Mouse (Mus musculus): ENCODE results near the gene Fan1. TPM values are rescaled to one million over a fixed set of nuclear protein-coding genes. Genes with fewer than 3 reads are reported as not detected.

The Fan1 gene
- polyA plus RNA-seq, 1 experiment from 2014 or later = 9.4 TPM

DNA sequence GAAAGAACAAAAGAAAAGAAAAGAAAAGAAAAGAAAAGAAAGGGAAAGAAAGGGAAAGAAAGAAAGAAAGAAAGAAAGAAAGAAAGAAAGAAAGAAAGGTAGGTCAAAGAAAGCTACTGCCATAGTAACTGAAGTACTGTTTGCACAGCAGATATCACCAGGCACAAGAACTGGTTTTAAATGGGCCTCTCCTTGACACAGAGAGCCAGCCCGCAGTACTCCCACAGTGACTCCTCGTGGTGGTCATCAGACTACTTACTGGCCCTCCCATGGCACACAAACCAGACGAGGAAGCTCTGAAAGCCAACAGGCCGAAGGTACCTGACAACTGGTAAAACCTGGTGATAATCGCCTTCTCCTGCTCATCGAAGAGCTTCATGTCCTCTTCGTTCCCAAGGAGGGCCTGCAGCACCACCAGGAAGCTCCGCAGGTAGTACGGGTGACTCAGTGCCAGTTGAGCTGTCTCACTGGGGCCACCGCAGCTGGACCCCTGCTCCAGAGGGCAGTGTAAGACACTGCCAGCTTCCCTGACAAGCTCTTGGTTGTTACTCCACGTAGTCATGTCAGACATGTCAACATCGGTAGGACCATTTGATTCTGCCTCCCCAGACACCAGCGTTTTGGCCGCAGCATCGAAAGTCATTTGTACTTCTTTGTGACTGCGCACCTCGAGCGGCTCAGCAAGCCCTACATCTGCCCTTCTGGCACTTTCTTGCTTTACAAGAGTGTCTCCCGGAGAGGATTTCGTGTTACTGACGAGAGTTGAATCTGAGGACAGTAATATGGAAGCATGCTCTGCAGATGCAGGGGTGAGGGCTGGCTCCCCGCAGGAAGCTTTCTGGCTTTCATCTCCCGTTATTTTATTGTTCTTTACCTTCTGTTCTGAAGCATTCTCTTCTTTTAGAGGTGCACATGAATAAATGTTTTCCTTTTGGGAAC, 1.7 kb downstream of the Fan1 start:
- H3K27me3 ChIP-seq (ENCODE audit: control insufficient read depth, insufficient read depth, low read length) = no peaks in the 10 kb centered on the region
- H3K9ac ChIP-seq (replicated peaks; ENCODE audit: low read depth, low read length) = no peak overlapping the region
- H3K4me2 ChIP-seq (replicated peaks; ENCODE audit: low read depth, low read length) = no peak overlapping the region
- no peak overlapping the region for H3K27ac ChIP-seq (ENCODE audit: low read length)
- H3K9me3 ChIP-seq (ENCODE audit: control insufficient read depth, low read depth, low read length) = no peaks in the 10 kb centered on the region
- no peak overlapping the region for H3K4me3 ChIP-seq (ENCODE audit: low read depth, low read length)
- peaks cover 6% of the 10 kb centered on the region; the same call in 1 of the 2 replicates for H3K4me1 ChIP-seq (ENCODE audit: control insufficient read depth, insufficient read depth, low read length)
- H3K36me3 ChIP-seq (ENCODE audit: control insufficient read depth, insufficient read depth, low read length) = peaks cover 10% of the 10 kb centered on the region
- WGBS = 90% methylated on average over 23 of the region's 23 CpGs
- no peak for ATAC-seq (ENCODE audit: insufficient number of reproducible peaks, insufficient read depth, low FRiP score, low read depth)

DNA sequence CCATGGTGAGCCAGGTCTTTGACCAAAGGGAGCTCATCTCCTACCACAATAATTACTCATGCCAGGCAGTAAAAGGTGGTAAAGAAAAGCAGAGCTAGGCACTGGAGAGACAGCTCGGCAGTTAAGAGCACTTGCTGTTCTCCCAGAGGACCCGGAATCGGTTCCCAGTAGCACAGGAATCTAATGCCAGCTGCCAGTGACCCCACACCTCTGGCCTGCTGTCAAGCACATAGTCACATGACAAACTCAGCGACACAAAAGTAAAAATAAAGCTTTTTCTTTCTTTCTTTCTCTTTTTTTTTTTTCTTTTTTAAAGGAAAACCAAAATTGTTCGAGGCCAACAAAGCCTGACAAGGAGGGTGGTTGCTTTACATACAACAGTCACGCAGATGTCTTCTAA, 4.1 kb downstream of the Fan1 start:
- 84% methylated on average over 6 of the region's 6 CpGs for WGBS
- no peak overlapping the region for H3K9ac ChIP-seq (replicated peaks; ENCODE audit: low read depth, low read length)
- H3K27me3 ChIP-seq (ENCODE audit: control insufficient read depth, insufficient read depth, low read length) = no peaks in the 10 kb centered on the region
- no peak for ATAC-seq (ENCODE audit: insufficient number of reproducible peaks, insufficient read depth, low FRiP score, low read depth)
- no peak overlapping the region for H3K4me2 ChIP-seq (replicated peaks; ENCODE audit: low read depth, low read length)
- H3K9me3 ChIP-seq (ENCODE audit: control insufficient read depth, low read depth, low read length) = no peaks in the 10 kb centered on the region
- peaks cover 6% of the 10 kb centered on the region; the same call in 1 of the 2 replicates for H3K4me1 ChIP-seq (ENCODE audit: control insufficient read depth, insufficient read depth, low read length)
- no peak overlapping the region for H3K27ac ChIP-seq (ENCODE audit: low read length)
- H3K36me3 ChIP-seq (ENCODE audit: control insufficient read depth, insufficient read depth, low read length) = peaks cover 18% of the 10 kb centered on the region
- no peak overlapping the region for H3K4me3 ChIP-seq (ENCODE audit: low read depth, low read length)

DNA sequence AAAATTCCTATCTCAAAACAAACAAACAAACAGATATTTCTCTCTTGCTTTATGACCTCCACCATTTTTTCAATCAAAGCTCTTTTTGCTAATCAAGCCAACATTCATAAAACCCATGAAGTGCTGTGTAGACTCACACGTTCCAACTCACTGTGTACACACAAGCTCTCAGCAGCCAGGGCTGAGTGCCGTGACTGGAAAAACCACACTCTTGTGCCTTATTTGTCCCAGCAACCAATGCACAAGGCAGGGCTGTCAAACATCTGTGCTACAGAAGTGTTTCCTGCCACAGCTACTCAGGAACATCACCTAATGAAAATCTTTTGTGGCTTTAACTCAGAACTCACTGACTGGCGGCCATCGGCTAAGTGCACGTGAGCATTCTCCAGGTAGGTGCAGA, 8.0 kb downstream of the Fan1 start:
- no peak overlapping the region for H3K4me2 ChIP-seq (replicated peaks; ENCODE audit: low read depth, low read length)
- no peak for ATAC-seq (ENCODE audit: insufficient number of reproducible peaks, insufficient read depth, low FRiP score, low read depth)
- 90% methylated on average over 5 of the region's 5 CpGs for WGBS

DNA sequence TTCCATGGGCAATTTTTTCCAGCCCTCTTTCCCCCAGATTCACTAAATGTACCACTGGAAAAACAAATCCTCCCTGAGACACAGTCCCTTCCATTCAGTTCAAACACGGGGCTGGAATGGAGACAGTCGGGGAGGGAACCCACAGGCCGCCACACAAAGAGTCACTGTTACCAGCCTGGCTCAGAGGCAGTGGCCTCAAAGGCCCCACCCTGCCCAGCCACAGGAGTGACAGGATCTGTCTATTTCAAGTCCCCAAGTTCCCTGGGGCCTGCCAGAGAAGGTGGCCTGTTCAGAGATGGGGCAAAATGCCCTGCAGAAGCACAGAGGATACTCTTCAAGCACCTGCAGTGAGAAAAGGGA, 13.3 kb downstream of the Fan1 start:
- H3K36me3 ChIP-seq (ENCODE audit: control insufficient read depth, insufficient read depth, low read length) = peaks cover 41% of the 10 kb centered on the region
- H3K9ac ChIP-seq (replicated peaks; ENCODE audit: low read depth, low read length) = no peak overlapping the region
- H3K4me2 ChIP-seq (replicated peaks; ENCODE audit: low read depth, low read length) = no peak overlapping the region
- WGBS = 56% methylated on average over 3 of the region's 3 CpGs
- no peaks in the 10 kb centered on the region for H3K9me3 ChIP-seq (ENCODE audit: control insufficient read depth, low read depth, low read length)
- no peak overlapping the region for H3K27ac ChIP-seq (ENCODE audit: low read length)
- H3K4me3 ChIP-seq (ENCODE audit: low read depth, low read length) = no peak overlapping the region
- H3K4me1 ChIP-seq (ENCODE audit: control insufficient read depth, insufficient read depth, low read length) = no peaks in the 10 kb centered on the region
- ATAC-seq (ENCODE audit: insufficient number of reproducible peaks, insufficient read depth, low FRiP score, low read depth) = no peak; the same call in 1 of the 2 replicates
- H3K27me3 ChIP-seq (ENCODE audit: control insufficient read depth, insufficient read depth, low read length) = no peaks in the 10 kb centered on the region

More for the DNA sequence above, 8.0 kb downstream of the Fan1 start:
- Histone ChIP-seq H3K27ac (ENCODE audit: low read length) (no peak overlapping the region), H3K9ac (replicated peaks; ENCODE audit: low read depth, low read length) (no peak overlapping the region), H3K4me1 (ENCODE audit: control insufficient read depth, insufficient read depth, low read length) (no peaks in the 10 kb centered on the region), H3K9me3 (ENCODE audit: control insufficient read depth, low read depth, low read length) (no peaks in the 10 kb centered on the region), H3K4me3 (ENCODE audit: low read depth, low read length) (no peak overlapping the region), H3K27me3 (ENCODE audit: control insufficient read depth, insufficient read depth, low read length) (no peaks in the 10 kb centered on the region), H3K36me3 (ENCODE audit: control insufficient read depth, insufficient read depth, low read length) (peaks cover 40% of the 10 kb centered on the region)

DNA sequence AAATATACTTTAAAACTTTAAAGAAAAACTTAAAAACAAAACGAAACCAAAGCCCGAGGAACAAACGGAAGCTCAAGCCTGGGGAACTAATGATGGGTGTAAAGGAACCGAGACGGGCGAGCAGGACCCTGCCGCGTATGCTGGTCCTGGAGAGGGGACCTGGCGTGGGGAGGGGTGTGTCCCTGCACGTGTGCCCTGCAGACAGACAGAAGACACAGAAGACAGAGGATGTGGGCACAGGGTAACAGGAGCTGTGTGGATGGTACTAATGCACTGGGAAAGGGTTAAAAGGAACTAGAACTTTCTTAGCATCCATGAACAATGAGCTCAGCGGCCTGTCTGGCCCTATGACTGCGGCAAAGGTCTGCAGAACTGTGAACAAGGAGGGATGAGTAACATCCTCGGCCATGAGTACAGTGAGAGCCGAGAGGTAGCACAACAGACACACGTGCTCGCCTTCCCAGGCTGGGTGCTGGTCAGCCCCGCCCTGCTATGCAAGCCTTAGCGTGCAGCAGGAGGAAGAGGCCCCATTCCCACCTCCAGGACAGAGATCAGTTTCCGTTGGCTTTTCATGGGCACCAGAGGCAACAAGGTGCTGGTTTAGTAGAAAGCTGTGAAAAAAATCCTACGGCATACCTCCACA, 13.8 kb downstream of the Fan1 start:
- 79% methylated on average over 20 of the region's 20 CpGs for WGBS

DNA sequence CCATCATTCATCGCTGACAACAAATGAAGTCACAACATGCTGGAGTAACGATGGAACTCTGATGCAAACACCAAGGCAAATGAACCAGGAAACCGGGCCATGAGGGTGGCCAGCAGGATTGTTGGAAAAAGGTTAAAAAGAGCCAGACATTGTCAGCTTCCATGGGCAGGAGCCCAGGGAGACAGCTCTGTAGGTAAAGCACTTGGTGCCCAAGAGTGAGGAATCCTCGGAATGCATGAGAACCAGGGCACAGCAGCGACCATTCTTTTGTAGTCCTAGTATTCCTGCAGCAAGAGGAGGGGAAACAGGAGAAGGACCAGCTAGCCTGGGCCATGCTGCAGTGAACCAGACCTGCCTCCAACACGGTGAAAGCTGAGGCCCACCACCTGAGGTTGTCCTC, 15.2 kb downstream of the Fan1 start:
- ATAC-seq (ENCODE audit: insufficient number of reproducible peaks, insufficient read depth, low FRiP score, low read depth) = no peak
- 78% methylated on average over 6 of the region's 6 CpGs for WGBS
- H3K9ac ChIP-seq (replicated peaks; ENCODE audit: low read depth, low read length) = no peak overlapping the region
- H3K36me3 ChIP-seq (ENCODE audit: control insufficient read depth, insufficient read depth, low read length) = peaks cover 37% of the 10 kb centered on the region
- H3K9me3 ChIP-seq (ENCODE audit: control insufficient read depth, low read depth, low read length) = no peaks in the 10 kb centered on the region
- H3K4me2 ChIP-seq (replicated peaks; ENCODE audit: low read depth, low read length) = no peak overlapping the region
- no peak overlapping the region for H3K27ac ChIP-seq (ENCODE audit: low read length)
- H3K4me1 ChIP-seq (ENCODE audit: control insufficient read depth, insufficient read depth, low read length) = no peaks in the 10 kb centered on the region
- H3K4me3 ChIP-seq (ENCODE audit: low read depth, low read length) = no peak overlapping the region
- H3K27me3 ChIP-seq (ENCODE audit: control insufficient read depth, insufficient read depth, low read length) = no peaks in the 10 kb centered on the region

More for the DNA sequence above, 13.8 kb downstream of the Fan1 start:
- H3K4me1 ChIP-seq (ENCODE audit: control insufficient read depth, insufficient read depth, low read length) = no peaks in the 10 kb centered on the region
- no peak overlapping the region for H3K4me2 ChIP-seq (replicated peaks; ENCODE audit: low read depth, low read length)
- H3K27ac ChIP-seq (ENCODE audit: low read length) = no peak overlapping the region
- H3K9ac ChIP-seq (replicated peaks; ENCODE audit: low read depth, low read length) = no peak overlapping the region
- H3K27me3 ChIP-seq (ENCODE audit: control insufficient read depth, insufficient read depth, low read length) = no peaks in the 10 kb centered on the region
- H3K4me3 ChIP-seq (ENCODE audit: low read depth, low read length) = no peak overlapping the region
- ATAC-seq (ENCODE audit: insufficient number of reproducible peaks, insufficient read depth, low FRiP score, low read depth) = peak; percentile 82
- H3K9me3 ChIP-seq (ENCODE audit: control insufficient read depth, low read depth, low read length) = no peaks in the 10 kb centered on the region
- peaks cover 41% of the 10 kb centered on the region for H3K36me3 ChIP-seq (ENCODE audit: control insufficient read depth, insufficient read depth, low read length)

DNA sequence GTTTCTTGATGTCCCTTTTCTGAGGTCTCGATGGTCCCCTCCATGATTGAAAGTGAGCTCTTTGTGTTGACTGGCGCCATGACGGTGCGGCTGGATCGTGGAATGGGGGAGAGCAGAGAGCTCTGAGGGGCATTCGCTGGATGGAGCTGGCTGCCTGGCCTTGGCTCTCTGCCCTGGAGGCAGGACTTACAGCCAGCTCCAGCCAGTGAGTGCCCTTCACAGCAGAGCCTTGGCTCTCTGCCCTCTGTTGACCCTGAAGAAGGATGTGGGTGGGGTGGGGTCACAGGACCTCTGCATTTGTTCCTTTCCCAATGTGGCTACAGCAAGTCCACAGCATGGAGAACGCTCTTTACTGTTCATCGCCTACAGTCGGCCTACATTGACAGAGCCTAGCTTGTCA, 16.5 kb downstream of the Fan1 start:
- 95% methylated on average over 9 of the region's 9 CpGs for WGBS
- Histone ChIP-seq H3K4me1 (ENCODE audit: control insufficient read depth, insufficient read depth, low read length) (no peaks in the 10 kb centered on the region), H3K27me3 (ENCODE audit: control insufficient read depth, insufficient read depth, low read length) (no peaks in the 10 kb centered on the region), H3K4me3 (ENCODE audit: low read depth, low read length) (no peak overlapping the region), H3K4me2 (replicated peaks; ENCODE audit: low read depth, low read length) (no peak overlapping the region), H3K36me3 (ENCODE audit: control insufficient read depth, insufficient read depth, low read length) (peaks cover 37% of the 10 kb centered on the region), H3K9ac (replicated peaks; ENCODE audit: low read depth, low read length) (no peak overlapping the region), H3K9me3 (ENCODE audit: control insufficient read depth, low read depth, low read length) (no peaks in the 10 kb centered on the region), H3K27ac (ENCODE audit: low read length) (no peak overlapping the region)
- no peak for ATAC-seq (ENCODE audit: insufficient number of reproducible peaks, insufficient read depth, low FRiP score, low read depth)

DNA sequence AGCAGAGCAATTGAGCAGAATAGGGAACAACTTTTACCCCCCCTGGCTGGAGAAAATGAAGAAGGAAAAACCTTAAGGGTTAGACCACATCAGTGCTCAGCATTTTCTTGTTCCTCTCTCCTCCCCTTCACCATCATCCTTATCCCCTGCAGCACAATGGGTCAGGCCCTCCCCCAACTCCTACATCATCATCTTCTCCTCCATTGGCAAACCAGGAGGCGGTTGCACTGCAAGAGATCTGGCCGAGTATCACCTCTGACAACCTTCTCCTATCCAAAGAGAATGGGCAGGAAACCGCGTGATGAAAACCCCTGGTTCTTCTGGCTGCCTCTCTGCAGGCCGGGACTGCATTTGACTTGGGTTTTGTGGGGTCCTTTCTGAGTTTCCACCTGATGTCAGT, 17.2 kb downstream of the Fan1 start:
- no peak for ATAC-seq (ENCODE audit: insufficient number of reproducible peaks, insufficient read depth, low FRiP score, low read depth)
- H3K4me2 ChIP-seq (replicated peaks; ENCODE audit: low read depth, low read length) = no peak overlapping the region

More for the DNA sequence above, 17.2 kb downstream of the Fan1 start:
- H3K9me3 ChIP-seq (ENCODE audit: control insufficient read depth, low read depth, low read length) = no peaks in the 10 kb centered on the region
- 89% methylated on average over 5 of the region's 5 CpGs for WGBS
- no peak overlapping the region for H3K27ac ChIP-seq (ENCODE audit: low read length)
- H3K4me1 ChIP-seq (ENCODE audit: control insufficient read depth, insufficient read depth, low read length) = no peaks in the 10 kb centered on the region
- no peak overlapping the region for H3K4me3 ChIP-seq (ENCODE audit: low read depth, low read length)
- H3K9ac ChIP-seq (replicated peaks; ENCODE audit: low read depth, low read length) = no peak overlapping the region
- peaks cover 35% of the 10 kb centered on the region for H3K36me3 ChIP-seq (ENCODE audit: control insufficient read depth, insufficient read depth, low read length)
- H3K27me3 ChIP-seq (ENCODE audit: control insufficient read depth, insufficient read depth, low read length) = no peaks in the 10 kb centered on the region
